Mouse (Mus musculus) testis, postnatal 10 days (tissue): Measurements from ENCODE around the gene Tmem53.
"Not testable (repeated sequence)": the region's sequence is repeated elsewhere in the genome, so short reads cannot be mapped to it uniquely, and the experiment has no call there.

ENCODE experiments used
- DNase-seq: peaks from one replicate; pipeline ENCODE4 v3.0.0; 2021; ENCODE audit warnings: low spot score

Gene Tmem53

GRCm38 (mm10) chr4:117252351-117252750 is 600 bp downstream of the Tmem53 start:
- no peak for DNase-seq

GRCm38 (mm10) chr4:117252755-117253154 is 1.0 kb downstream of the Tmem53 start:
- DNase-seq: no peak

GRCm38 (mm10) chr4:117253218-117254016 is 1.7 kb downstream of the Tmem53 start:
- no peak for DNase-seq

- no peak for DNase-seq
These were observed 2.4 kb downstream of the Tmem53 start for GRCm38 (mm10) chr4:117254017-117254627.

GRCm38 (mm10) chr4:117254672-117255071 is 2.9 kb downstream of the Tmem53 start:
- DNase-seq: no peak

GRCm38 (mm10) chr4:117259909-117260308 is 8.2 kb downstream of the Tmem53 start:
- DNase-seq: not testable (repeated sequence)

GRCm38 (mm10) chr4:117261222-117261621 is 9.5 kb downstream of the Tmem53 start:
- no peak for DNase-seq

GRCm38 (mm10) chr4:117262101-117262913 is 10.6 kb downstream of the Tmem53 start:
- no peak for DNase-seq

GRCm38 (mm10) chr4:117262987-117263386 is 11.2 kb downstream of the Tmem53 start:
- DNase-seq: no peak

- DNase-seq: peak; percentile 83
These were observed 15.5 kb downstream of the Tmem53 start for GRCm38 (mm10) chr4:117267284-117267683.

- DNase-seq: no peak
These were observed 16.2 kb downstream of the Tmem53 start for GRCm38 (mm10) chr4:117267831-117268437.

- DNase-seq: peak; percentile 85
These were observed 18.5 kb downstream of the Tmem53 start for GRCm38 (mm10) chr4:117270278-117270677.

GRCm38 (mm10) chr4:117272459-117272858 is 20.7 kb downstream of the Tmem53 start:
- no peak for DNase-seq

GRCm38 (mm10) chr4:117274720-117275119 is 23.0 kb downstream of the Tmem53 start:
- DNase-seq: no peak

GRCm38 (mm10) chr4:117276281-117276711 is 24.5 kb downstream of the Tmem53 start:
- DNase-seq: no peak

GRCm38 (mm10) chr4:117277021-117277420 is 25.3 kb downstream of the Tmem53 start:
- DNase-seq: no peak

GRCm38 (mm10) chr4:117277687-117278086 is 25.9 kb downstream of the Tmem53 start:
- no peak for DNase-seq

GRCm38 (mm10) chr4:117278381-117279252 is 26.9 kb downstream of the Tmem53 start:
- DNase-seq: no peak

- DNase-seq: no peak
These were observed 27.5 kb downstream of the Tmem53 start for GRCm38 (mm10) chr4:117279253-117279642.

- DNase-seq: no peak
These were observed 28.7 kb downstream of the Tmem53 start for GRCm38 (mm10) chr4:117280397-117280930.
